Mouse (Mus musculus) liver, adult 2 months (tissue): ENCODE measurements around the gene Slc46a3.

Experiments used
- CTCF ChIP-seq: fragments of 200-500 bp; IDR thresholded peaks from 2 replicates; pipeline ENCODE4 v1.5.1; 2011; ENCODE audit warnings: low read depth, low read length, control low read depth
- POLR2A ChIP-seq: fragments of 200-500 bp; IDR thresholded peaks from 2 replicates; pipeline ENCODE4 v1.6.1; 2011; ENCODE audit warnings: low read length, control low read depth; ENCODE audit not compliant: insufficient read depth; ENCODE audit errors: extremely low read depth

- TF ChIP-seq CTCF (no peak), POLR2A (no peak)
Observed at GRCm38 (mm10) chr5:147839418-147839817, 55.2 kb downstream of the Slc46a3 start.
